Mouse (Mus musculus) layer of hippocampus, adult 18-20 months (tissue): ENCODE measurements at regions not wholly inside any gene's neighbourhood (a gene's known extent, or its start where the extent isn't known, plus 50 kb on each side); places are given as distances from the start of the nearest gene placed in this dataset.

ENCODE experiments used
- DNase-seq, 2 experiments: peaks; one replicate each; pipeline ENCODE4 v3.0.0; 2022; ENCODE audit warnings: low spot score in 2 of 2

GRCm38 (mm10) chr5:46092549-46092948, 235.1 kb upstream of the Lcorl start:
- no peak for DNase-seq

DNA sequence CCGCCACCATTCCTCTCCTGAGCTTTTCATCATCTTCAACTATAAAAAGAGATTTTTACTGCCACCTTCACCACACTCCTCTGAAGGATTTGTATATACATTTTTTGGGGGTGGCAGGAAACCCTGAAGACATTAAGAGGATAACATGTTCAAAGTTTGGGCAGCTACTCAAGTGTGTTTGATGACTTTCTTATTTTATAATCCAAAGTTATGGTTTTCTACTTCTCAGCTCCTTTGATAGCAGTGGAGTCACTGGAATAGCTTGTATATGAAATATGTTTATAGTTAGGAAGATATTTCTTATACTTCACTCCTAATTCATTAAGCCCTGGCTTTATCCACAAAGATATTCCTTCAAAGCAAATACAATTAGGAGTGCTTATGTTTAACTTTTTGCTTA, 229.5 kb upstream of the Lcorl start:
- no peak for DNase-seq

DNA sequence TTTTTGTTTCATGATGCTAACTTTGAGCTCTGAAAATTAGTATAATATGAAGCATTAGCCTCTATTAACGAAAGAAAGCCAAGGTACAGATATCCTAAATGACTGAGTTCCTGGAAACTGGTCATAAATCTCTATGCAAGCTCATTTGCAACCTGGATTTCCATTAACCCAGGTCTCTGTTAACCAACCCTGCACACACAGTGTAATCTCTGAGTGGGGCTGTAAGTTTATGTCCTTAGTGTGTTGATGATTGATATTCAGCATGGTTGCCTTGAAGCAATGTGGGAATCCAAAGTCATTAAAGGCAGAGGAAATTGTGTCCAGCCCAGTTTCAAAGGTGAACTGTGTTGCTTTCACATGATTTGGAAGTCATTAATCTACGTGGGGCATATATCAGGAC, 225.9 kb upstream of the Lcorl start:
- no peak for DNase-seq

GRCm38 (mm10) chr5:46073744-46074143, 216.3 kb upstream of the Lcorl start:
- no peak for DNase-seq

DNA sequence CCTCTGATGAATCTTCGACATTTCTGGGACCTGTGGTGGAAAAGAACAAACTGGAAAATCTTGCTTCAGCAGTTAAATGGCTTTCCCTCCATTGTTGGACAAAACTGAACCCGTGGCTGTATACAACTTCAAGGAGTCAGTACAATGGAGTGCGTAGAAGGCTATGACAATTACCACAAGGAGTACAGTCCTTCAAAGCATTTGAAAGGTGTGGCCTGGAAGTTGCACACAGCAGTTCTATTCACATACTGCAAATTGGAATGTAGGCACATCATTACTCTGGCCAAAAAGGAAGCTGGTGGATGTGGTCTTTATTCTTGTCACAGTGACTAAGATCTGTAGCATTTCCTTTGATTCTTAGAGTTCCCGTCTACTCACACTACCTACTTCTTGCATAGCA, 215.7 kb upstream of the Lcorl start:
- DNase-seq, result no peak

GRCm38 (mm10) chr5:46059910-46060309, 202.5 kb upstream of the Lcorl start:
- DNase-seq, result no peak

GRCm38 (mm10) chr5:46054850-46055249, 197.4 kb upstream of the Lcorl start:
- no peak for DNase-seq

DNA sequence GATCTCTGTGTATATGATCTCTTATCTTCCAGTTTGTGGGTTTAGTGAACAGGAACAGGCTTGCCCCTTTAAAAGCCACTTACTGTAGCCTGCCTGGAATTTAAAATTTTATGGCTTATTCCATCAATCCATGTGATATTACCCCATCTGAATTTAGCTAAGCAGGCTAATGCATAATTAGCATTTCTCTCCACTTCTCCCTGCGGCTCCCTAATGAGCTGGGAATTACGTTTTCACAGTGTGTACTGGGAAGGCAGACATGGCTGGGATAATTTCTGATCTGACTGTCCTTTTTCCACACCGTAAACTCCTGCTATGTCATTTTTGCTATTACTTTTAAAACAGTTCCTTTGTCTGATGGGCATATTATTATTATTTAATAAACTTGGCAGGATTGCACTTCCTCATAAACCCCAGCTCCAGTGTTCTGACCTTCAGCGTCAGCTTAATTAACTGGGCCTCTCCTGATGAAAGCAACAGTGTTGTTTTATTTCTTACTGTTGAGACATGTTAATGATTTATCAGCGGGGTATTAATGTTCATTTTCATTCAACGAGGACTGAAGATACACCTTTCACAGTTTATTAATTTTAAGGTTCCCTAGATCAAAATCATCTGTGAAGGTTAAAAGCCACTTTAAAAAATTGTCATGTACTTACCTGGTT, 185.4 kb upstream of the Lcorl start:
- no peak for DNase-seq

DNA sequence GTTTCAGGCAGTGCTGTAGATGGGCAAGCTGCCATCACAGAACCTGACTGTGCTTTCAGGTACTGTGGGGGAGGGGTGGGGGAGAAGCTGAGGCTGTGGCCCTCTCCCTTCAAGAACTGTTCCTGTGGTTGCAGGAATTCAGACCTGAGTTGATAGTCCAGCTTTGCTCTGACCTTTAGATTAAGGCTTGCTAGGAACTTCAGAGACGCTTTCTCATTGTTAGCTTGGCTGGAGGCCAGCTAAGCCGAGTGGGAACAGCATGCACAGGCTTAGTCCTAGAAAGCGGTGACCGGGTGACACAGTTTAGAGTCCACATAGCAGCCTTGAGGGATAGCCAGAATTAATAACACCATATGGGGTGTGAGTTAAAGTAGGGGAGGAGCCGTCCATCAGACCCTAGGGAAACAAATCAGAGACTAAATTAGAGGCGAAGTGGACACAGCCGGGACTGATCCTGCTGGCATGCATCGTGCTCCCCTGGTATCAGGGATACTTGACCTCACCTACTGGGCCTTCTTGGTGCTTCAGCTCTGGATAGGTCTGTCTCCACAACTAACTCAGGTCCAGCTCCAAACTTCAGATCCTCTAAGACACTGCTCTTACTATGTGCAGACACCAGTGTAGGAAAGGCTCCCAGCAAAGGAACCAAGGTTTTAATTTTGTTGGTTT, 175.7 kb upstream of the Lcorl start:
- DNase-seq, result no peak

GRCm38 (mm10) chr5:46032206-46032605, 174.8 kb upstream of the Lcorl start:
- no peak for DNase-seq

DNA sequence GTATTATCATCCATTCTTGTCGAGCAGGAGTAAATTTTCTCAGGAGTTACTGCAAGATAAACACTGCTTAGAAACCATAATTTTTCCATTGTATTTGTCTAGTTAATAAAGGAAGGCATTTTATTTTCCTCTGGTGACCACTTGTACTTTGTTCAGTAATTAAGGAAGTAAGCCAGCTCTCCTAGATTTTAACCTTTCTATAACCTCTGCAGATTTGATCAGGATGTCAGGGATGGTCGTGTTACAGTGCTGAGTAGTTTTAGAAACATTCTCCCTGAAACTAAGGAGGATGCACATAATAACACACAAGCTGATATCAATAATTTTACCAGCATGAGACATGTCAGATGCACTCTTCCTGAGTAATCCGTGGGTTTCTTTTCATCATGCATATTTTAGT, 166.7 kb upstream of the Lcorl start:
- DNase-seq, result no peak

DNA sequence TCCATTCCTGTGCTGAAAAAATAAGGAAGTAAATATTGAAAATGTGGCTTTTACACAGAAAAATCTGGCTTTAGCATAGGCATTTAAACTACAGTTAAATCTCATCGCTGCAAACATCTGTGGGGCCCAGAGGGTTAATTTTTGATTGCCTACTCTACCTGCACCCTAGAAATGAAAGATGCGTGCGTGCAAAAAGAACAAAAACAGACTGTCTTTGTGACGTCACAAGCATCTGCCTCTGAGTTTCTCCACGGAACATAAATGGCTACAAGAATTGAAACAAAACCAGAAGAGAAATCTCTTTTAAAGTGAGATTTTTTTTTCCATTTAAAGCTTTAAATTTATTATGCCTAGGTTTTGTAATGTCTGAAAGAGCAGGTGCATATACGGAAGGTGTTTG, 166.0 kb upstream of the Lcorl start:
- no peak for DNase-seq

- DNase-seq, result no peak
Measured at GRCm38 (mm10) chr5:46022047-46022422, 164.6 kb upstream of the Lcorl start.

DNA sequence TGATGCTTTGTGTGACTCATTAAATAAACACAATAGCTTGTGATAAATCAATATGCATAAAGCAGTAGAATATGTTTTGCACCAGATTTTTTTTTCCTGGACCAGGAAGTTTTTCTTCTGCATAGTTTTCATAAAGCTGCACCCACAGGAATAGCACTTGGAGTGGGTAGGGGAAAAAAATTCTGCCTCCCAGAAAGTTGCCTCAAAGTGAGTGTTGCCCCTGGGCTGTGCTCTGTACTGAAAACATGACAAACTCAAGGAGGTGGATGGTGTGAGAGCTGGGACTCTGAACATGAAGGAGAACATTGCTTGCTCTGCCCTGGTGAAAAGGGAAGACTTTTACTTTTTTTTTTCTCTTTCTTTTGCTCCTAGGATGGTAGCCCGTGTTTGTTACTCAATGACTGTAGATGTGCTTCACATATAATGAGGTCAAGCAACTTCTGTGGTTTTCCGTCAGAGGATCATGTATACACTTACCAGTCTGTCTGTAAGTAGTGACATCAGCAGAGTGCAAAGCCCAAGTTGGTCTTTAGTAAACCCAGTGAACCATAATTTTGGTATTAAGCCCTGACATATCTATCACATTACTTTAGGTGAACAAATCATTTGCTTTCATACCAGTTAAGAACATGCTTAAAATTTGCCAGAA, 164.1 kb upstream of the Lcorl start:
- no peak for DNase-seq

DNA sequence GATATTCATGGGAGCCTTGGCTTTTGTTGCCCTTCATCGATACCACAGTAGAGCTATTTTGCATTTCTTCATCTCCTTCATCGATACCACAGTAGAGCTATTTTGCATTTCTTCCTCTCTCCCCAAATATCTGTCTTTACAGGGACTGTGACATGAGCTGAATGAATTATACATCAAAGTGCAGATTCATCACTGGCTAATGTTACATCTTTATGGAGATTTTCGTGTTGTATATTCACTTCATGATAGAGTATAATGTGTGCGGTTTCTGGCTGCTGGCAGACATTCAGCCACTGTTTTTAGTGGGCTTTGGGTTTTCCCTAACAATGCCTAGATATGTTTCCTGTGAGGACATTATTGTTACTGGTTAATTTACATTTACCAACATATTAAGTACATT, 162.8 kb upstream of the Lcorl start:
- no peak for DNase-seq

GRCm38 (mm10) chr5:46007446-46007845, 150.0 kb upstream of the Lcorl start:
- no peak for DNase-seq

DNA sequence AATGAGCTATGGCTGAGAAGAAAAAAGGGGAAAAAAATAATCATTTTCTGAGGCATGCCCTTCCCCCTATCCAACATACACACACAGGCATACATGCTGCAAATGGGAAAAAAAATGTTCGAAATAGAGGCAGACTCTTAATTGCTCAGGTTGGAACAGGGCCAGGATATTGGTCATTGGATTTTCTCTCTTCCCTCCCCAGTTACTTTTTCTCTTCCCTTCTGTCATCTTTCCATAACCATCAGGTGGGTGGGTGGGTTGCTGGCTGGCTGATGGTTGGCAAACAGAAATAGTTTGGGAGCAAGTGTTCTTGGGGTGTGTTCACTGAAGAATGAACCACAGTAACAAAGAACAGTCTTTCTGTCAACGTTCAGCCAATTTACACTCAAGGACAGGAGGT, 149.3 kb upstream of the Lcorl start:
- peak; percentile 69 to 84 for DNase-seq

- DNase-seq, result no peak
Measured at GRCm38 (mm10) chr5:46006228-46006627, 148.8 kb upstream of the Lcorl start.

- DNase-seq, result no peak
Measured at GRCm38 (mm10) chr5:46005631-46006030, 148.2 kb upstream of the Lcorl start.

DNA sequence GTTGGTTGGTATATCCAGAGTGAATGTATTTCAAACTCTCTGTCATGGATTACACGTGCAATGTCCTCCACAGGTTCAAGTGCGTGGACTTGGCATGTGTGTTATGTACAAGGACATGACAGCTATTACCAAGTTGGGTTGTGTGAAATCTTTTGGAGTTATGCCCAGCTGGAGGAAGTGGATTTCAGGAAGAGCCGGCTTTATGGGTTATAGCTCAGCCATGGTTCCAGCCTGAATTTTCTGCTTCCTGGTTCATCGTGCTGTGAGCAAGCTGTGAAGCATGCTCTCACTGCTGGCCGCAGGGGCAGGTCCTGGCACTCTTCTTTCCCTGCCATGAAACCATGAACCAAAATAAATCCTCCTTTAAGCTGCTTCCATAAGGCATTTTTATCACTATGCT, 144.6 kb upstream of the Lcorl start:
- no peak for DNase-seq

GRCm38 (mm10) chr5:45957766-45958165, 100.4 kb upstream of the Lcorl start:
- peak; percentile 60 to 69 for DNase-seq

- no peak for DNase-seq
Measured at GRCm38 (mm10) chr5:45943970-45944369, 86.6 kb upstream of the Lcorl start.

DNA sequence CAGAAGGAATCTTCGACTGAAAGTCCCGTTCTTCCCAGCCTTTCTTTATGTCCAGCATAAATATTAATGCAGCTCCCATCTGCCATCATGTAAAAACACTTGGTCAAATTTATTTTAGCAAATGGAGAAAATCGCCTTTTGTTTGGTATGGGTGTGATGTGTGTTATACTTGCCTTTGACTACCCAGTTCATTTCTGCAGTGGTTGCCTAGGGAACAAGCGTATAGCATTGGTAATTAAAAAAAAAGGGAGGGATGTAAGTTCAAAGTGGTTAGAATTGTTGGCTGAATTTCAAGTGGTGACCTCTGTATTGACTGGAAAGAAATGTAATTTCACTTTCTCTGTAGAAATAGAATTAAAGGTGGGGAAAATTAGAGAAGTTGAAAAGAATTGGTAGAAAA, 75.6 kb upstream of the Lcorl start:
- no peak for DNase-seq
